Mouse (Mus musculus) forebrain, embryonic 12.5 days (tissue): ENCODE measurements around the gene Osm. TPM values are rescaled to one million over a fixed set of nuclear protein-coding genes. Genes with fewer than 3 reads are reported as not detected.

Experiments used
- ATAC-seq: fragments of 200-750 bp; cut with Nextera tagmentation; 2 replicates; pipeline ENCODE4 v1.8.0; 2017; ENCODE audit warnings: moderate TSS enrichment; ENCODE audit not compliant: low FRiP score
- H3K27ac ChIP-seq: fragments of 300-500 bp; sonication (generic); 2 replicates; pipeline ENCODE4 v1.5.1; 2016; ENCODE audit warnings: mild to moderate bottlenecking
- H3K27me3 ChIP-seq: fragments of 300-500 bp; sonication (generic); 2 replicates; pipeline ENCODE4 v1.6.1; 2016; ENCODE audit warnings: mild to moderate bottlenecking
- H3K36me3 ChIP-seq: fragments of 300-500 bp; sonication (generic); replicated peaks from 2 replicates; pipeline ENCODE4 v1.6.1; 2016; ENCODE audit warnings: mild to moderate bottlenecking
- H3K4me1 ChIP-seq: fragments of 300-500 bp; sonication (generic); 2 replicates; pipeline ENCODE4 v1.6.1; 2016
- H3K4me2 ChIP-seq: fragments of 300-500 bp; sonication (generic); 2 replicates; pipeline ENCODE4 v1.6.1; 2016; ENCODE audit warnings: mild to moderate bottlenecking, moderate library complexity
- H3K4me3 ChIP-seq: fragments of 300-500 bp; sonication (generic); replicated peaks from 2 replicates; pipeline ENCODE4 v1.5.1; 2016; ENCODE audit warnings: mild to moderate bottlenecking
- H3K9ac ChIP-seq: fragments of 300-500 bp; sonication (generic); 2 replicates; pipeline ENCODE4 v1.6.1; 2016; ENCODE audit warnings: mild to moderate bottlenecking
- H3K9me3 ChIP-seq: fragments of 300-500 bp; sonication (generic); 2 replicates; pipeline ENCODE4 v1.6.1; 2016
- WGBS: fragments of 180-500 bp; shearing (Covaris S2); methylation state at CpG from one replicate; pipeline ENCODE4 v1.1.7; 2016; 5-methylcytosine and 5-hydroxymethylcytosine counted together
- polyA plus RNA-seq: library from polyadenylated mRNA; unstranded; fragments of >200 nt; fragmentation: Nextera tagmentation; extraction: Ambion mirVana; gene quantifications from 2 replicates; pipeline ENCODE4 v1.2.1, GENCODE M21; 2016

The Osm gene
- polyA plus RNA-seq, 1 experiment from 2014 or later: not detected

DNA sequence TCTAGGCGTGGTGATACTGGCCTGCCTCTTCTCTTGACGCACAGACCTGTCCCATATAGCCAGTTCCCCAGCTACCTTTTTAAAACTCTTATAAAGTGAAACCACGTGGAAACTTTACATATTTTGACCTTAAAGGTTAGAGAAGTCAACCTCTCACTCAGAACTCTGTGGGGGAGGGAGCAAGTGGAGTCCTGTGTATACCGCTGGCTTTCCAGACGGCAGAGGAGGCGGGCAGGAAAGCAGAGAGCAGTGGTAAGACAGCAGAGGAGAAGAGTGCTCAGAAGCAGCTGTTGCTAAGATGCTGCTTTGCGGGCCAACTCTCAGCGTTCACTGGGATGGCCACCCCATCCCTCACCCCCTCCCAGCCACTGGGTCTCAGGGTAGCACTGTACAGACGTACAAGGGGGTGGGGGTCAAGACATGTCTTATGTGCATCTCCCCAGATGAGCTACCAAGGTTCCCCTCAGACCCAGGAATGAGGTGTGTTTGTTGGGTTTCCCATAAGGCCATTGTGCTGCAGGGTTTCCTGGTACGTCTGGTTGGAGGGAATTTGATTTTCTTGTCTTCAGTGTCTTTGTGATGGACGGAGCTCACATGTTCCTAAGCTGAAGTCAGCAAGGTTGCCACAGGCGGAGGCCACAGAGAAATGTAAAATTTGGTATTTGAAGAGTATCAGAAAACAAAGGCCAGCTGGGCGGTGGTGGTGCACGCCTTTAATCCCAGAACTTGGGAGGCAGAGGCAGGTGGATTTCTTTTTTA, 11.2 kb downstream of the Osm start:
- no peak overlapping the region for H3K4me2 ChIP-seq
- no peaks in the 10 kb centered on the region for H3K36me3 ChIP-seq
- H3K27ac ChIP-seq: no peak overlapping the region
- H3K9me3 ChIP-seq: no peaks in the 10 kb centered on the region
- no peaks in the 10 kb centered on the region for H3K27me3 ChIP-seq
- 82% methylated on average over 14 of the region's 14 CpGs for WGBS
- no peak overlapping the region for H3K4me3 ChIP-seq
- H3K4me1 ChIP-seq: no peaks in the 10 kb centered on the region
- no peak overlapping the region for H3K9ac ChIP-seq
- ATAC-seq: no peak

DNA sequence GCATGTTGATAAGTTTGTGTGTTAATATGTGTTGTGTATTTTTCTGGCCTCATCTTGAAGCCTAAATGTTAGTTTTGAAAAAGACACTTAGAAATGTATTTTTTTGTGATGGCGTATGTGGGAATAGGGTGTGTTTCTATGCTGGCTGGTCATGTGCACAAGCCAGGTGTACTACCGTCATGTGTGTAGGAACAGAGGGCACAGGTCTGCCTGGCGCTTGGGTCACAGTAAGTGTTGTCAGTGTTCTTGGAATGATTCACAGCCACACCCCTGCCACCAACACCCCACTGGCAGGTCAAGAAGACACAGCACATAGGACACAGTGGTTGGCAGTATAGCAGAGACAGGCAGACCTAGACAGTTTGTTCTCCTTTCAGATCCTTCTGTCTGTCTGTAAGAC, 12.9 kb downstream of the Osm start:
- H3K4me2 ChIP-seq: no peak overlapping the region

DNA sequence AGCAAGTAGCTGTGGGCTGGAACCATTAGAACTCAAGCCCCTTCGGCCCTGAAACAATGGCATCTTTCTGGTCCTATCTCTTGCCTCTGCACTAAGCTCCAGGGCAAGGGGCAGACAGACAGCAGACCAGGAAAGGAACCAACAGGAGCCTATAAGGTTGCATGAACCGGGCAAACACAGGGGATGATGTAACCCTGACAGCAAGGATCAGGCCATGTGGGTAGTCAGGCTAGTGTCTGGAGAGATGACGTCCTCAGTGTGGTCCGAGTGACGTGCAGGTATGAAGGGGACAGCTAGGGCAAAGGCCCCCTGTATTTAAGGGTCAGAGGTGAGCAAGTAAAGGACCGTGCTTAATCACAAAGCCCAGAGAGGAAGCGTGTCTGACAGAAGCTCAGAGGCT, 14.1 kb downstream of the Osm start:
- WGBS: 82% methylated on average over 7 of the region's 7 CpGs

More for the DNA sequence above, 12.9 kb downstream of the Osm start:
- Histone ChIP-seq H3K27ac (no peak overlapping the region), H3K27me3 (no peaks in the 10 kb centered on the region), H3K36me3 (no peaks in the 10 kb centered on the region), H3K9me3 (no peaks in the 10 kb centered on the region), H3K4me1 (no peaks in the 10 kb centered on the region), H3K9ac (no peak overlapping the region), H3K4me3 (no peak overlapping the region)
- WGBS: 99% methylated on average over 3 of the region's 3 CpGs
- ATAC-seq: no peak

DNA sequence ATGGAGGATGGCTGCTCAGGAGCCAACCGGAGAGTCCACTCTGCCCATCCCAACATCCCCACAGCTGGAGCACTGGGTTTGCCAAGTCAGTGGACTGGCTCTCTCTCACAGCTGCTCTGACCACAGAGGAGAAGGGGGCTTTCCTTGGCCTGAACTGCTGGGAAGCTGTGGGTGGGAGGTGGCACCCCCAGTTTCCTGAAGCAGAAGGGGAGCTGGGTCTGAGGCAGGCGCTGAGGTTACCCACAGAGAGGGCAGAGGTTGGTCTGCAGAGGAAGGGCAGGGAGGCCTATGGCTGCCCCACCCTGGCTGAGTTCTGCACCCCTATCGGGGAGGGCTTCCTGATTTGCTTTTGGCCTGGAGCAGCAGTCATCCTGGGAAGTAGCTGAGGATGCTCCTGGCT, 15.2 kb downstream of the Osm start:
- no peak for ATAC-seq
- WGBS: 74% methylated on average over 3 of the region's 3 CpGs
- no peak overlapping the region for H3K9ac ChIP-seq

More for the DNA sequence above, 14.1 kb downstream of the Osm start:
- Histone ChIP-seq H3K9me3 (no peaks in the 10 kb centered on the region), H3K27me3 (no peaks in the 10 kb centered on the region), H3K36me3 (no peaks in the 10 kb centered on the region), H3K27ac (no peak overlapping the region), H3K9ac (no peak overlapping the region), H3K4me2 (no peak overlapping the region), H3K4me1 (no peaks in the 10 kb centered on the region), H3K4me3 (no peak overlapping the region)
- no peak for ATAC-seq

DNA sequence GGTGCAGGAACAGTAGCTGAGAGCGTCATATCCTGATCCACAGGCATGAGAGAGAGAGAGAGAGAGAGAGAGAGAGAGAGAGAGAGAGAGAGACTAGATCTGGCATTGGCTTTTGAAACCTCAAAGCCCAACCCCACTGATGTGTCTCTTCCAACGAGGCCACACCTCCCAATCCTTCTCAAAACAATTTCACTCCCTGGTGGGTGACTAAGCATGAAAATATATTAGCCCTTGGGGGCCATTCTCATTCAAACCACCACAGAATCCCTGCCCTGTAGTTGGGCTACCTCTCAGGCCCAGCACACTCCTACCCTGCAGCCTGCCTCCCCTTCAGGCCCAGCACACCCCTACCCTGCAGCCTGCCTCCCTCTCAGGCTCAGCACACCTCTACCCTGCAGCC, 16.7 kb downstream of the Osm start:
- no peak for ATAC-seq
- no peaks in the 10 kb centered on the region for H3K36me3 ChIP-seq
- no peak overlapping the region for H3K4me3 ChIP-seq
- H3K27me3 ChIP-seq: 0 out of 2 replicates have a peak, but pooled peaks cover 7% of the 10 kb centered on the region
- H3K9ac ChIP-seq: no peak overlapping the region
- no peak overlapping the region for H3K4me2 ChIP-seq
- 79% methylated on average over 2 of the region's 2 CpGs for WGBS
- no peak overlapping the region for H3K27ac ChIP-seq
- H3K9me3 ChIP-seq: no peaks in the 10 kb centered on the region
- H3K4me1 ChIP-seq: no peaks in the 10 kb centered on the region

More for the DNA sequence above, 15.2 kb downstream of the Osm start:
- H3K27ac ChIP-seq: no peak overlapping the region
- H3K9me3 ChIP-seq: no peaks in the 10 kb centered on the region
- H3K27me3 ChIP-seq: no peaks in the 10 kb centered on the region
- no peak overlapping the region for H3K4me2 ChIP-seq
- H3K36me3 ChIP-seq: no peaks in the 10 kb centered on the region
- H3K4me3 ChIP-seq: no peak overlapping the region
- H3K4me1 ChIP-seq: no peaks in the 10 kb centered on the region

DNA sequence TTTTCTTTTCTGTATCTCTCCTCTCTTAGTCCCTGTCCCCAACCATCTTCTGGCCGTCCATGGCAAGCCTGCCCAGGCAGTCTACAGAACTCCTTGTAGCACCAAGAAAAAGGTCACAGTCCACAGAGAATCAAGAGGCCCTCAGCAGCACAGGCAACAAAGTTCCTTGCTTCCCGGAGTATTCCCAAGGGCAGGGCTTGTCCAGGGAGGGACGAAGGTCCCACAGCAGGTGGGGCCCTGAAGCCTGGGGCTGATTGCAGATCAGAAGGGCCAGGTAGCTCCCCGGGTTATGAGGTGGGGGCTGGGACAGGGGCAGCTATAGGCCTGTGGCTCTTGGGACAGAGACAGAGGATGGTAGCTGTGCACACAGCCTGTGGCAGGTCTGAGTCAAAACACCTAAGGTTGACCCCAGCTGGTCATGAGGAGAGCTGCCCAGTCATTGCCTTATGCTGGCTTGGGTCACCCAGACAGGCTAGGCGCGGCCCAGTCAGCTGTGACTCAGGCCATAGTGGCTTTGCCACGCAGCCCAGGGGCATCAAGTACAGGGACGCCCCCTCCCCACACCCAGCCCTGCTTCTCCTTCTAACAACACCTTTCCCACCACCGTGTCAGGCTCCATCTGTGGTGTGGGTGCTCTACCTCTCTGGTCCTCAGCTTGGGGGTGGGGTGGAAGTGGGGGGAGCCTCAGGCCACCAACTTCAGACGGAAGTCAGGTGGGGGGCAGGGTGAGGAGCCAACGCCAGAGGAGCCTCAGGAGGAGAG, 20.8 kb downstream of the Osm start, which contains the start of gene Lif:
TSS of gene Lif (plus strand) at position 712 of the 762 bp plus-strand sequence.
- 0 out of 2 replicates have a peak, but pooled peaks cover 7% of the 10 kb centered on the region for H3K27me3 ChIP-seq
- no peaks in the 10 kb centered on the region for H3K36me3 ChIP-seq
- peaks cover 15% of the 10 kb centered on the region for H3K4me1 ChIP-seq

DNA sequence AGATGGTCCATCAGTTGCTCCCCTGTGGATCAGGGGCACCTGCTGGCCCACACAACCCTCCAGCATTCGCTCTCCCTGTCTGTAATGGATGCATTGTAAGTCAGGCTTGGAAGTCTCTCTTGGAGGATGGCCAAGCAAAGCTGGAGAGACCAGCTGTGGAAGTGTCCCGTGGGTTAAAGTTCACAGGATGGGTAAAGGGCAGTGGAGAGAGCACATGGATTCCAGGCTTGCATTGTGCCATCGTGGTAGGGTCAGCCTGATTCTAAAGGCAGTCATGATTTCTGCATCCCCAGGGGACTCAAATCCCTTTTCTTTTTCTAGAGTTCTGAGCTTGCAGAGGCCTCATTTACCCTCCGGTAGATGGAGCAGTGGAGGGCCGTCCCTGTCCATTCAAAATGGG, 21.5 kb downstream of the Osm start:
- Histone ChIP-seq H3K4me2 (no peak overlapping the region), H3K27ac (no peak overlapping the region), H3K4me1 (peaks cover 18% of the 10 kb centered on the region), H3K9me3 (no peaks in the 10 kb centered on the region), H3K27me3 (peaks cover 7% of the 10 kb centered on the region; the same call in 1 of the 2 replicates), H3K36me3 (no peaks in the 10 kb centered on the region), H3K4me3 (no peak overlapping the region), H3K9ac (no peak overlapping the region)
- WGBS: 61% methylated on average over 5 of the region's 5 CpGs
- no peak for ATAC-seq

More for the DNA sequence above, 20.8 kb downstream of the Osm start, which contains the start of gene Lif:
- H3K4me3 ChIP-seq: no peak within 1 kb of the TSS
- 63% methylated on average over 11 of the region's 11 CpGs for WGBS
- 0 out of 2 replicates have a peak within 1 kb of the TSS, but pooled peaks have one; percentile 35 for H3K4me2 ChIP-seq
- no peak within 1 kb of the TSS for H3K9ac ChIP-seq
- no peak within 1 kb of the TSS for H3K27ac ChIP-seq
- H3K9me3 ChIP-seq: no peaks in the 10 kb centered on the region
- no peak for ATAC-seq

DNA sequence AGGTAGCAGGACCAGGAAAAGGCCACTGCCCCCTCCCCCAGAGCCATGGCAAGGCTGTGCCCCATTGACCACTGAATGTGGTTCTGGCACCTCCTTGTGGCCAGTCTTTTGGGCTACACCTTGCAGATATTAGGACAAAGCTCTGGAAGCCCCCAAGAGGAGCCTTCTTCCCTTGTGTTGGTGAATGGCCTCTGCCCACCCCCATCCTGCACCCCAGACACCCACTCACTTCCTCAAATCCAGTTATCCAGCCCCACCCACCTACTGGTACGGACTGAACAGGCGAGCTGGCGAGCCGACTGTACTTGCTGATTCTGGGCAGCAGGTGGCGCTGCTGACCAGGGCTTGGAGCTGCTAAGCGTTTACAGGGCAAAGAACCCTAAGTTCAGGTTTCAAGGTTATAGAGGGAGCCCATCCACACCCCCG, 22.4 kb downstream of the Osm start:
- Histone ChIP-seq H3K36me3 (no peaks in the 10 kb centered on the region), H3K4me2 (peak overlapping the region; percentile 35), H3K9ac (no peak overlapping the region), H3K4me1 (peaks cover 22% of the 10 kb centered on the region), H3K4me3 (0 out of 2 replicates have a peak overlapping the region, but pooled peaks have one; percentile 4), H3K9me3 (no peaks in the 10 kb centered on the region), H3K27ac (no peak overlapping the region), H3K27me3 (peaks cover 16% of the 10 kb centered on the region; the same call in 1 of the 2 replicates)
- 1% methylated on average over 7 of the region's 7 CpGs for WGBS
- ATAC-seq: peak; percentile 80

DNA sequence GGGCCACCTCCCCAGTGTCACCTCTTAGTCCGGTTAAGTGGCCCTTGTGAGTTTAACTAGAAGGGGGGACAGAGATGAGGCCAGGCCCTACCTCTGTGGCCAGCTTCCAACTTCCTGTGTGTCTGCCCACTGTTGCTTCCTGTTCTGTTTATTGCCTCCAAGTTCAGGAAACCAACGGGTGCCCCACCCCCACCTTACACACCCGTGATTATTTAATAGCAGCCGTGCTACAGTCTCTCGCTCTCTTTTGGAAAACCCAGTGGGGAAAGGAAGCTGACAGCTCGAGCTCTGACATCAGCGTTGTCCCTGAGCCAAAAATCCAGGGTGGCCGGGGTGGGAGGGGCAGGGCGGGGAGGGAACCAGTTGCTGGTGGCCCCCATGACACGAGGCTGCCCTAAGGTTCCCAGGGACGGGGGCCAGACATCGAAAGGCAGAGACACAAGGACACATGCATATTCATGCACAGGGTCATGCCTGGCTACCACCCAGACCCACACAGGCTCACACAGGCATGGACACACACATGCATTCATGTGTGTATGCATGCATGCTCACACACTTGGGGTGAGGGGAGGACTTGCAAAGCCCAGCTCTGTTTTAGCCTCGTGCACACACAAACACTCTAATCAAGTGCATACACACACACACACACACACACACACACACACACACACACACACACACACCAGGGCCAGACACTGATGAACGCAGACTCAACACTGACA, 24.4 kb downstream of the Osm start:
- peaks cover 22% of the 10 kb centered on the region for H3K4me1 ChIP-seq
- H3K4me2 ChIP-seq: no peak overlapping the region
- 63% methylated on average over 14 of the region's 14 CpGs for WGBS
- peaks cover 36% of the 10 kb centered on the region for H3K27me3 ChIP-seq
- H3K9me3 ChIP-seq: no peaks in the 10 kb centered on the region
- no peak overlapping the region for H3K9ac ChIP-seq
- H3K4me3 ChIP-seq: no peak overlapping the region
- H3K27ac ChIP-seq: no peak overlapping the region
- no peaks in the 10 kb centered on the region for H3K36me3 ChIP-seq
- no peak for ATAC-seq

DNA sequence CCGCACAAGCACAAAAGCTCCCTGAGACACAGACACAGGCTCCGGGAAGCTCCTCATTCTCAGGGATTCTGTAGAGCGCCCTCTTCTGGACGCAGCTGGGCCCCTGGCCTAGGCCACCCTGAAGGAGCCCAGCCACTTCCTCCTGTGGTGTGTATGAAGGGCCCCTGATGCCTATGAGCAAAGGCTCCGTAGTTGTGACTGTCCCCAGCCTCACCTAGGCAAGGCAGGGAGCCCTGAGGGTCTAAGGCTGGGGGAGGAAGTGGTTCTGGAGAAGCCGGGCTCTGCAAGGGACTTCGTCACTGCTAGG, 24.9 kb downstream of the Osm start:
- no peaks in the 10 kb centered on the region for H3K9me3 ChIP-seq
- ATAC-seq: no peak
- H3K4me3 ChIP-seq: no peak overlapping the region
- H3K27me3 ChIP-seq: peaks cover 41% of the 10 kb centered on the region
- no peak overlapping the region for H3K4me2 ChIP-seq
- H3K27ac ChIP-seq: no peak overlapping the region
- H3K36me3 ChIP-seq: no peaks in the 10 kb centered on the region
- H3K9ac ChIP-seq: no peak overlapping the region
- WGBS: 37% methylated on average over 7 of the region's 7 CpGs
- peaks cover 22% of the 10 kb centered on the region for H3K4me1 ChIP-seq

DNA sequence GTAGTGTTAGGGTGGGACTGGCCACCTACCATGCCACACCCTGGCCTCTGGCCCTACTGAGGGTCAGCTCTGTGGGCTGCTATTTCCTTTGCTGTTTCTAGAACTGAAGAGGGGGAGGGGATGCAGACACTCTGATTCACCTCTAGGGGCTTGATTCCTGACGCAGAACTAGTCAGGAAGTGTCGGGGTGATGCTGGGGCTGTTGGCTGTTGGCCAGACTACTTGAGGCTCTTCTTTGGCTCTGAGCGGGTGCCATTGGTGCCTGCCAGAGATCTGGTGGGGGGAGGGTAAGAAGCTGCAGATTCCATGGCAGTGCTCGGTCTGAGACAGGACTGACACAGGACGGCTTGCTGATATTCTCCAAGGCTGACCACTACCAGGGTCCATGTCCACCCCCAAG, 25.7 kb downstream of the Osm start:
- Histone ChIP-seq H3K9me3 (no peaks in the 10 kb centered on the region), H3K4me1 (peaks cover 30% of the 10 kb centered on the region), H3K4me3 (no peak overlapping the region), H3K36me3 (no peaks in the 10 kb centered on the region), H3K4me2 (no peak overlapping the region), H3K27me3 (peaks cover 46% of the 10 kb centered on the region), H3K27ac (no peak overlapping the region), H3K9ac (no peak overlapping the region)
- ATAC-seq: no peak
- 31% methylated on average over 5 of the region's 5 CpGs for WGBS

DNA sequence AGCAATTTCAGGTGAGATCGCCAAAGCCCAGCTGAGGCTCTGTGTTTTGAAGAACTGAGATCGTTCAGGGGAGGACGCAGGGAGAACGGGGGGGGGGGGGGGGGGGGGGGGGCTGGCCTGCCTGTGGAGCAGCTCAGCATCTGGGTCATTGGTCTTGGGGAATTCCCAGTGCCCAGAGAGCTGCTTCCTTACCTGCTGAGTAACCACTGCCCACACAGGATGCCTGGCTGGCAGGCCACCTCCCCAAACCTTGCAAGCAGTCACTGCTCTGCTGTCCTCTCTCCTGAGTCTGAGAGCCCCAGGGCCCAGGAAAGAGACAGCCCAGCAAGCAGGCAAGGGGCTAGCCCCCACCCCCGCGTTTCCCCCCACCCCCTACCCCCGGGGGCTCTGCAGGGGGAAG, 26.6 kb downstream of the Osm start:
- no peak overlapping the region for H3K9ac ChIP-seq
- WGBS: 26% methylated on average over 5 of the region's 7 CpGs
- H3K4me3 ChIP-seq: no peak overlapping the region
- no peak overlapping the region for H3K4me2 ChIP-seq
- H3K4me1 ChIP-seq: peaks cover 32% of the 10 kb centered on the region
- peaks cover 51% of the 10 kb centered on the region for H3K27me3 ChIP-seq
- no peak overlapping the region for H3K27ac ChIP-seq
- no peak for ATAC-seq
- no peaks in the 10 kb centered on the region for H3K9me3 ChIP-seq
- H3K36me3 ChIP-seq: no peaks in the 10 kb centered on the region
